Mouse (Mus musculus) cortical plate, adult 2 months (tissue): Measurements from ENCODE around the gene Actr1b.

Experiments
- CTCF ChIP-seq: fragments of 200-500 bp; IDR thresholded peaks from 2 replicates; pipeline ENCODE4 v1.5.1; 2011; ENCODE audit warnings: mild to moderate bottlenecking, control low read depth, low read length; ENCODE audit not compliant: insufficient read depth; ENCODE audit errors: extremely low read depth
- POLR2A ChIP-seq: fragments of 200-500 bp; IDR thresholded peaks from 2 replicates; pipeline ENCODE4 v1.6.1; 2011; ENCODE audit warnings: mild to moderate bottlenecking, low read length, control low read depth; ENCODE audit not compliant: insufficient read depth; ENCODE audit errors: extremely low read depth

GRCm38 (mm10) chr1:36718786-36719185, 4.6 kb upstream of the Actr1b start:
- TF ChIP-seq CTCF (no peak), POLR2A (no peak)
